Mouse (Mus musculus) layer of hippocampus, postnatal 25 days (tissue): ENCODE measurements around the gene Zar1. TPM values are rescaled to one million over a fixed set of nuclear protein-coding genes. Genes with fewer than 3 reads are reported as not detected.

Source experiments
- total RNA-seq, 2 experiments: library from RNA; stranded (reverse); gene quantifications; 2 replicates each; pipeline ENCODE4 v1.2.3; 2021

Gene Zar1
- total RNA-seq, 2 experiments from 2014 or later = 0.35 to 0.37 TPM

Other genes starting within 250 kb of the Zar1 start
- gene Corin, start 76.8 kb downstream of the Zar1 start, total RNA-seq = not detected
- gene Nfxl1, start 21.6 kb downstream of the Zar1 start, total RNA-seq = 10 to 100 TPM; 12.2 to 18.5 TPM
- gene Gm5868, start 6.3 kb upstream of the Zar1 start, total RNA-seq = under 1 TPM; 0.33 to 0.34 TPM
- not detected for gene Cnga1, start 63.0 kb upstream of the Zar1 start, total RNA-seq
- gene Nipal1, start 66.5 kb upstream of the Zar1 start, total RNA-seq = not detected
- under 1 TPM in 1 of 2 experiments, not detected in 1; 0.14 TPM for gene Txk, start 171.5 kb upstream of the Zar1 start, total RNA-seq